Mouse (Mus musculus) liver, adult 2 months (tissue): ENCODE data around the gene Map3k5. TPM values are rescaled to one million over a fixed set of nuclear protein-coding genes. Genes with fewer than 3 reads are reported as not detected.

Experiments
- DNase-seq: peaks from one replicate; pipeline ENCODE4 v3.0.0-alpha.2; 2011; ENCODE audit warnings: low read depth, low spot score; ENCODE audit errors: extremely low read depth
- H3K27ac ChIP-seq: fragments of 200-500 bp; replicated peaks from 2 replicates; pipeline ENCODE4 v1.5.1; 2012; ENCODE audit warnings: low read depth, mild to moderate bottlenecking, control low read depth, inconsistent platforms, low read length; ENCODE audit not compliant: insufficient read depth
- H3K27me3 ChIP-seq: fragments of 200-500 bp; 2 replicates; pipeline ENCODE4 v1.6.1; 2012; ENCODE audit warnings: mild to moderate bottlenecking, moderate library complexity, low read length, inconsistent platforms; ENCODE audit not compliant: control insufficient read depth, insufficient read depth
- H3K36me3 ChIP-seq: fragments of 200-500 bp; 2 replicates; pipeline ENCODE4 v1.6.1; 2012; ENCODE audit warnings: low read length, inconsistent platforms; ENCODE audit not compliant: control insufficient read depth, insufficient read depth
- H3K4me1 ChIP-seq: fragments of 200-500 bp; 2 replicates; pipeline ENCODE4 v1.6.1; 2011; ENCODE audit warnings: low read length; ENCODE audit not compliant: control insufficient read depth, insufficient read depth
- H3K4me3 ChIP-seq: fragments of 200-500 bp; 2 replicates; pipeline ENCODE4 v1.5.1; 2011; ENCODE audit warnings: low read depth, mild to moderate bottlenecking, control low read depth, low read length, moderate library complexity; ENCODE audit not compliant: insufficient read depth
- H3K79me2 ChIP-seq: fragments of 200-500 bp; 2 replicates; pipeline ENCODE4 v1.6.1; 2012; ENCODE audit warnings: inconsistent platforms, mild to moderate bottlenecking, low read length, moderate library complexity; ENCODE audit not compliant: control insufficient read depth, insufficient read depth
- H3K9ac ChIP-seq: fragments of 200-500 bp; 2 replicates; pipeline ENCODE4 v1.6.1; 2012; ENCODE audit warnings: low read depth, mild to moderate bottlenecking, control low read depth, inconsistent platforms, low read length
- CTCF ChIP-seq: fragments of 200-500 bp; IDR thresholded peaks from 2 replicates; pipeline ENCODE4 v1.5.1; 2011; ENCODE audit warnings: low read depth, low read length, control low read depth
- POLR2A ChIP-seq: fragments of 200-500 bp; IDR thresholded peaks from 2 replicates; pipeline ENCODE4 v1.6.1; 2011; ENCODE audit warnings: low read length, control low read depth; ENCODE audit not compliant: insufficient read depth; ENCODE audit errors: extremely low read depth
- WGBS: fragments of 180-500 bp; shearing (Covaris S2); methylation state at CpG from one replicate; pipeline ENCODE4 v1.1.7; 2018; 5-methylcytosine and 5-hydroxymethylcytosine counted together
- polyA plus RNA-seq: library from polyadenylated mRNA; depleted of rRNA; stranded (reverse); fragments of >200 nt; gene quantifications from 2 replicates; pipeline ENCODE4 v1.2.3, GENCODE M21; 2012
- total RNA-seq: library from RNA; depleted of rRNA; stranded (reverse); fragments of >200 nt; gene quantifications from 2 replicates; pipeline ENCODE4 v1.2.3, GENCODE M21; 2014

The Map3k5 gene
- total and polyA plus RNA-seq, 2 experiments: 2.9 to 25.4 TPM

- DNase-seq: peak; percentile 78
- Histone ChIP-seq H3K36me3 (no peaks in the 10 kb centered on the region), H3K79me2 (peaks cover 25% of the 10 kb centered on the region; the same call in 1 of the 2 replicates), H3K4me3 (no peak overlapping the region), H3K9ac (no peak overlapping the region), H3K27me3 (no peaks in the 10 kb centered on the region), H3K27ac (peak overlapping the region; percentile 47), H3K4me1 (peaks cover 45% of the 10 kb centered on the region)
- no peak for TF ChIP-seq CTCF
- no peak for TF ChIP-seq POLR2A
- WGBS: 20% methylated on average over 4 of the region's 4 CpGs
Observed at GRCm38 (mm10) chr10:20167467-20167866, 233.2 kb downstream of the Map3k5 start.

DNA sequence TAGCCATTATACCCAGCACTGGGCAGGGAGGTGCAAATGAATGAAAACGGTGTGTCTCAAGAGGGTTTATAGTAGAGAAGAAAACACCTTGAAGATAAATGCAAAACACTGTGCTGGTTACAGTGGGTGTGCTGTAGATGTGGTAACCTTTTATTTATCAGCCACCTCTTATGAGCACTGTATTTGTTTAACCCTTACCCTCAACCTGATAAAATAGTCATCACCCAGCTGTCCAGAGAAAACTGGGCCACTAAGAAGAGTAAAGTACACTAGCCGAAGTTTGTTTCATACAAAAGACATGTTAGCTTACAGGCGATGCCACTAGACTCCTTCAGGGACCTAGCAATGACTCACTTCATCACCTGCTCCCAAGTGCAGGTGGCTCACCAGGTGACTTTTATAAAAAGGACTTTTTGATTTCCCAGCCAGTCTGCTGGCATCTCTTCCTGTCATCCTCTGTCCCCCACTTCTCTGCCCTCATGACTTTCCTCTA lies 235.0 kb downstream of the Map3k5 start:
- H3K4me3 ChIP-seq: no peak overlapping the region
- H3K27me3 ChIP-seq: no peaks in the 10 kb centered on the region
- no peaks in the 10 kb centered on the region for H3K36me3 ChIP-seq
- peaks cover 51% of the 10 kb centered on the region for H3K4me1 ChIP-seq
- peaks cover 23% of the 10 kb centered on the region; the same call in 1 of the 2 replicates for H3K79me2 ChIP-seq
- 27% methylated on average over 3 of the region's 3 CpGs for WGBS
- DNase-seq: peak; percentile 94
- TF ChIP-seq CTCF (no peak), POLR2A (no peak)
- peak overlapping the region; percentile 85 for H3K27ac ChIP-seq
- H3K9ac ChIP-seq: peak overlapping the region; percentile 34; the same call in 1 of the 2 replicates

- Histone ChIP-seq H3K9ac (no peak overlapping the region), H3K79me2 (peaks cover 23% of the 10 kb centered on the region; the same call in 1 of the 2 replicates), H3K36me3 (no peaks in the 10 kb centered on the region), H3K27ac (peak overlapping the region; percentile 10; the same call in 1 of the 2 replicates), H3K27me3 (no peaks in the 10 kb centered on the region), H3K4me3 (no peak overlapping the region), H3K4me1 (peaks cover 44% of the 10 kb centered on the region)
- WGBS: 18% methylated on average over 19 of the region's 19 CpGs
- peak; percentile 53 for DNase-seq
- TF ChIP-seq POLR2A (no peak), CTCF (no peak)
Observed at GRCm38 (mm10) chr10:20169927-20170604, 235.8 kb downstream of the Map3k5 start.

DNA sequence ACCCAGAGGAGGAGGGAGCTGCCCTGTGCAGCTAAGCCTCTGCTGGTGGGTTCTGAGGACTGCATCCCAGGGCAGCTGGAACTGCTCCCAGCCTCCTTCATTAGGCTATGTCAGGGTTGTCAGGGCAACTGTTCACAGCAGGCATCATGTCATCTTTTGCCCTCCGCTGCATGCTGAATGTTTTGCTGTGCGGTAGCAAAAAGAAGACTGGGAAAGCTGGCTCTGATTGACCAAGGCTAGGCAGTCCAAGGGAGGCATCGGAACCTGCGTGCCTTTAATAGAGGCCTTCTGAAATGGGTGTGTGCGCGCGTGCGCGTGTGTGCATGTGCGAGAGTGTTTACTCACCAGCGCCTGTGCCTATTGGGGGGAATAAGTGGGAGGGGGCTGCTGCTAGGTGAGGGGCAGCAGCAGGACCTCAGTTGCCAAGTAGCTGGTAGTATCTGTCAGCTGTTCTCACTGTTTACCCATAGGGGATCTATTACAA lies 236.4 kb downstream of the Map3k5 start:
- 44% methylated on average over 11 of the region's 11 CpGs for WGBS
- H3K4me3 ChIP-seq: no peak overlapping the region

DNA sequence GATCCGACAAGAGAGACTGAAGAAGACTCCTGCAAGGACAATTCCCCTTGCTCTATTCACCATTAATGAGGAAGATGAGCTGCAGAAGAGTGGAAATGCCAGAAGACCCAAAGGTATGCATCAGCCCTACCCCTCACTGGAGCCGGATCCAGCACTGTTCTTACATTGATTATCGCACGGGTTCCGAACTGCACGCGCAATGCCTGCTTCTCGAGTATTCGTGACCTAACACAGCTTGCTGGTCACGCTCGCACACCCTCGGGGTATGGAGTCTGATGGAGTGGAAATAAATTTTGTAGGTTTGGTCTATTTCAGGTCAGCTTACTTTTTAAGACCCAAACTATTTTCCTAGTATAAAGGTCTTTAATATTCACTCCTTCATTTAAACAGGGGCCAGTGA lies 236.9 kb downstream of the Map3k5 start:
- no peak overlapping the region for H3K9ac ChIP-seq
- no peak overlapping the region for H3K27ac ChIP-seq
- DNase-seq: no peak
- H3K79me2 ChIP-seq: peaks cover 25% of the 10 kb centered on the region; the same call in 1 of the 2 replicates
- 93% methylated on average over 12 of the region's 12 CpGs for WGBS
- H3K36me3 ChIP-seq: no peaks in the 10 kb centered on the region
- peaks cover 39% of the 10 kb centered on the region for H3K4me1 ChIP-seq
- TF ChIP-seq POLR2A (no peak), CTCF (no peak)
- no peaks in the 10 kb centered on the region for H3K27me3 ChIP-seq
- no peak overlapping the region for H3K4me3 ChIP-seq

More for the DNA sequence above, 236.4 kb downstream of the Map3k5 start:
- Histone ChIP-seq H3K27ac (no peak overlapping the region), H3K79me2 (peaks cover 23% of the 10 kb centered on the region; the same call in 1 of the 2 replicates), H3K27me3 (no peaks in the 10 kb centered on the region), H3K36me3 (no peaks in the 10 kb centered on the region), H3K4me1 (peaks cover 44% of the 10 kb centered on the region), H3K9ac (no peak overlapping the region)
- TF ChIP-seq POLR2A: no peak
- peak; percentile 95 for TF ChIP-seq CTCF
- peak; percentile 72 for DNase-seq

DNA sequence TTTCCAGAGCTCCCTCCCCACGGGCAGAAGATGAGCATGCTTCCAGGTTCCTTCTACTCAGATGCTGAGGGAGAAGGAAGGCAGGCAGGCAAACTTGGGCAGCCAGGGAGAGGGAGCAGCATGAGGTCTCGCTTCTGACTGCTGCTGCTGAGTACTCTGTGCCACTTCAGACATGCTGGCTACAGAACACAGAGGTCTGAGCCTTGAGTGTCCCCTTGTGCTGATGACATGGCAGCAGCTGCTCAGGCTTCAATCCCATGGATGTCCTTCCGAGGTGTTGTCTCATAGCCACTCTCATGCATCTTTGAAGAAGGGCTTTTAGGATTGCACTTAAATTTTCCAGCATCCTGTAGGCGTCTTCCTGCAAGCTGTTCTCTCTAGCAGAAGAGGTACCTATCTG lies 237.5 kb downstream of the Map3k5 start:
- Histone ChIP-seq H3K27ac (no peak overlapping the region), H3K4me1 (peaks cover 37% of the 10 kb centered on the region), H3K27me3 (no peaks in the 10 kb centered on the region), H3K79me2 (peaks cover 26% of the 10 kb centered on the region; the same call in 1 of the 2 replicates), H3K4me3 (no peak overlapping the region), H3K36me3 (no peaks in the 10 kb centered on the region), H3K9ac (no peak overlapping the region)
- DNase-seq: no peak
- 84% methylated on average over 4 of the region's 4 CpGs for WGBS
- TF ChIP-seq POLR2A (no peak), CTCF (no peak)
